In genomic region chr11:61585421-61585820, GRCm38 (mm10) we compare ENCODE assay signal across 22 mouse cellular contexts. TPM values are rescaled to one million over a fixed set of nuclear protein-coding genes. Genes with fewer than 3 reads are reported as not detected.
DNase-seq lines count a peak whose midpoint lies in the region; ATAC-seq and TF ChIP-seq lines count a peak whose summit lies in the region.
"Had no signal": no experiment of that assay in that cellular context is flagged by ENCODE, and none has a peak within 500 bp of the region (broad histone marks: within the 10 kb centered on the region; RNA-seq: fewer than 3 reads in every experiment).

No protein-coding gene starts in this region.

- in situ Hi-C loops in ES-E14 (cut with MboI; ENCODE audit: low sequenced_read_pairs in 2 of 2, unreplicated experiment in 2 of 2) = no loop called here

- no peaks in the 10 kb centered on the region for H3K36me3 ChIP-seq in kidney, postnatal 0 days (ENCODE audit: insufficient read depth, low read length)
- H3K36me3 ChIP-seq in kidney, embryonic 16.5 days (ENCODE audit: insufficient read depth, low read length) = no peaks in the 10 kb centered on the region
- no peaks in the 10 kb centered on the region for H3K36me3 ChIP-seq in ES-E14 (ENCODE audit: control insufficient read depth, insufficient read depth, low read length, poor library complexity, severe bottlenecking)
- no peaks in the 10 kb centered on the region for H3K36me3 ChIP-seq in midbrain, embryonic 13.5 days
- H3K36me3 ChIP-seq: embryonic facial prominence, embryonic 12.5 days; forebrain, embryonic 15.5 days; hindbrain, embryonic 13.5 days had no signal

- intact Hi-C loops in heart, postnatal 14 days (cut with DNase I) = no loop called here

- H3K9ac ChIP-seq in kidney, postnatal 0 days (ENCODE audit: low read depth, low read length) = no peak overlapping the region
- H3K9ac ChIP-seq in kidney, embryonic 16.5 days (replicated peaks; ENCODE audit: low read length) = no peak overlapping the region
- no peak overlapping the region for H3K9ac ChIP-seq in ES-E14 (ENCODE audit: insufficient read depth, low read depth, low read length, poor library complexity, severe bottlenecking)
- H3K9ac ChIP-seq in midbrain, embryonic 13.5 days (replicated peaks) = no peak overlapping the region
- H3K9ac ChIP-seq: embryonic facial prominence, embryonic 12.5 days; forebrain, embryonic 15.5 days; hindbrain, embryonic 13.5 days had no signal

- H3K4me3 ChIP-seq in kidney, postnatal 0 days (replicated peaks; ENCODE audit: low read depth, low read length) = no peak overlapping the region
- H3K4me3 ChIP-seq in kidney, embryonic 16.5 days (ENCODE audit: low read length) = no peak overlapping the region
- H3K4me3 ChIP-seq in ES-E14 (ENCODE audit: insufficient read depth in 1 of 2, low read depth in 1 of 2, low read length in 2 of 2, poor library complexity in 1 of 2, severe bottlenecking in 1 of 2) = no peak overlapping the region
- no peak overlapping the region for H3K4me3 ChIP-seq in midbrain, embryonic 13.5 days (replicated peaks)
- H3K4me3 ChIP-seq: embryonic facial prominence, embryonic 12.5 days; forebrain, embryonic 15.5 days; hindbrain, embryonic 13.5 days had no signal

- H3K27me3 ChIP-seq in kidney, postnatal 0 days (ENCODE audit: insufficient read depth, low read length) = no peaks in the 10 kb centered on the region
- no peaks in the 10 kb centered on the region for H3K27me3 ChIP-seq in kidney, embryonic 16.5 days (ENCODE audit: insufficient read depth, low read length)
- peaks cover 4% of the 10 kb centered on the region; the same call in 1 of the 2 replicates for H3K27me3 ChIP-seq in midbrain, embryonic 13.5 days
- H3K27me3 ChIP-seq: embryonic facial prominence, embryonic 12.5 days; forebrain, embryonic 15.5 days; hindbrain, embryonic 13.5 days; Patski had no signal

- H3K4me2 ChIP-seq in kidney, postnatal 0 days (ENCODE audit: low read length) = no peak overlapping the region
- no peak overlapping the region for H3K4me2 ChIP-seq in kidney, embryonic 16.5 days (replicated peaks; ENCODE audit: low read depth, low read length)
- H3K4me2 ChIP-seq in midbrain, embryonic 13.5 days (replicated peaks) = no peak overlapping the region
- H3K4me2 ChIP-seq: embryonic facial prominence, embryonic 12.5 days; forebrain, embryonic 15.5 days; hindbrain, embryonic 13.5 days had no signal

- peak; percentile 20 to 50 for DNase-seq in heart, adult 18-20 months
- DNase-seq in heart, postnatal 14 days = no peak
- peak; percentile 11 for DNase-seq in kidney, postnatal 0 days (ENCODE audit: low spot score)
- DNase-seq in ES-E14 (ENCODE audit: low read depth, low spot score) = peak; percentile 7
- peak; percentile 46 to 68 for DNase-seq in kidney, postnatal 25 days
- no peak for DNase-seq in cerebellum, adult 8-10 months
- DNase-seq: adrenal gland, adult 8-10 months; adrenal gland, postnatal 36 days; cerebellum, adult 11 months; cerebellum, adult 9-10 months; cerebellum, postnatal 25 days; gastrocnemius, postnatal 10 days; heart, postnatal 10 days had no signal

- H3K4me1 ChIP-seq in kidney, postnatal 0 days (replicated peaks; ENCODE audit: insufficient read depth, low read length) = no peaks in the 10 kb centered on the region
- peaks cover 5% of the 10 kb centered on the region for H3K4me1 ChIP-seq in kidney, embryonic 16.5 days (ENCODE audit: insufficient read depth, low read length)
- peaks cover 12 to 15% of the 10 kb centered on the region in 2 experiments for H3K4me1 ChIP-seq in ES-E14 (ENCODE audit: control insufficient read depth in 2 of 2, insufficient read depth in 2 of 2, low read length in 2 of 2, poor library complexity in 1 of 2)
- H3K4me1 ChIP-seq in midbrain, embryonic 13.5 days (replicated peaks) = no peaks in the 10 kb centered on the region
- H3K4me1 ChIP-seq: embryonic facial prominence, embryonic 12.5 days; forebrain, embryonic 15.5 days; hindbrain, embryonic 13.5 days had no signal

- WGBS in kidney, postnatal 0 days = 42% methylated on average over 4 of the region's 4 CpGs
- 35% methylated on average over 4 of the region's 4 CpGs for WGBS in kidney, embryonic 16.5 days
- WGBS in midbrain, embryonic 13.5 days = 82% methylated on average over 4 of the region's 4 CpGs

- no peak for ATAC-seq in kidney, postnatal 0 days (replicated peaks; ENCODE audit: low FRiP score, low read depth)
- no peak for ATAC-seq in kidney, embryonic 16.5 days (ENCODE audit: low FRiP score, low TSS enrichment)
- ATAC-seq in midbrain, embryonic 13.5 days = no peak
- ATAC-seq: activated CD4-positive, CD25-positive, alpha-beta regulatory T cell, adult 4 months; forebrain, embryonic 15.5 days; hindbrain, postnatal 0 days; Patski had no signal

- no peak for TF ChIP-seq CTCF in kidney, postnatal 0 days (IDR thresholded peaks at IDR 0.05; ENCODE audit: low read depth)

- H3K9me3 ChIP-seq in kidney, postnatal 0 days (replicated peaks; ENCODE audit: low read length) = no peaks in the 10 kb centered on the region
- H3K9me3 ChIP-seq in kidney, embryonic 16.5 days (ENCODE audit: low read length) = no peaks in the 10 kb centered on the region
- H3K9me3 ChIP-seq in ES-E14 (ENCODE audit: control insufficient read depth, insufficient read depth, low read depth, low read length) = no peaks in the 10 kb centered on the region
- no peaks in the 10 kb centered on the region for H3K9me3 ChIP-seq in midbrain, embryonic 13.5 days
- H3K9me3 ChIP-seq: embryonic facial prominence, embryonic 12.5 days; forebrain, embryonic 15.5 days had no signal

- H3K27ac ChIP-seq in kidney, postnatal 0 days = no peak overlapping the region
- no peak overlapping the region for H3K27ac ChIP-seq in kidney, embryonic 16.5 days (ENCODE audit: low read length)
- H3K27ac ChIP-seq in ES-E14 (ENCODE audit: insufficient read depth, low read depth, low read length, poor library complexity, severe bottlenecking) = no peak overlapping the region; the same call in 1 of the 2 replicates
- H3K27ac ChIP-seq in midbrain, embryonic 13.5 days = no peak overlapping the region
- H3K27ac ChIP-seq: embryonic facial prominence, embryonic 12.5 days; forebrain, embryonic 15.5 days; hindbrain, embryonic 13.5 days; hindbrain, postnatal 0 days had no signal

TF ChIP-seq in ES-E14, 5 proteins besides CTCF, POLR2A, EP300 and RAD21:
- TF ChIP-seq CHD2 (IDR thresholded peaks at IDR 0.05; ENCODE audit: low read depth, low read length) = no peak
- no peak for TF ChIP-seq ZNF384 (IDR thresholded peaks at IDR 0.05; ENCODE audit: low read depth, low read length)
- TF ChIP-seq ZC3H11A (IDR thresholded peaks at IDR 0.05; ENCODE audit: borderline replicate concordance, low read depth, low read length) = no peak
- TF ChIP-seq HCFC1 (IDR thresholded peaks at IDR 0.05; ENCODE audit: borderline replicate concordance, insufficient read depth, low read length) = no peak
- no peak for TF ChIP-seq MAFK (IDR thresholded peaks at IDR 0.05; ENCODE audit: insufficient read depth, low read depth, low read length)

RNA-seq across cellular contexts. Expression of gene Epn2, which starts 5.9 kb away (rescaled TPM):
- 10 to 100 TPM; 24.5 to 28.1 TPM for total RNA-seq in heart, adult 18-20 months (2021)
- total RNA-seq in heart, postnatal 14 days (2021) = 10 to 100 TPM; 23.4 to 29.8 TPM
- 22.1 and 22.4 TPM in 2 replicates for polyA plus RNA-seq in kidney, postnatal 0 days (2015; fragmentation: Nextera tagmentation; extraction: Ambion mirVana)
- polyA plus RNA-seq in kidney, embryonic 16.5 days (2015; fragmentation: Nextera tagmentation; extraction: Ambion mirVana) = 25.0 and 26.9 TPM in 2 replicates
- total RNA-seq in ES-E14 (2012; rRNA removed) = 29.0 and 33.1 TPM in 2 replicates
- 48.3 and 51.2 TPM in 2 replicates for polyA plus RNA-seq in midbrain, embryonic 13.5 days (2015; fragmentation: Nextera tagmentation; extraction: Ambion mirVana)
- total RNA-seq: hematopoietic stem cell, adult 5-6 weeks had no signal

Comparison
In these comparisons a context has a peak if more than half of its experiments do, and no peak if none do; other contexts are left out.
1. DNase-seq: peak in heart, adult 18-20 months (2 of 2), kidney, postnatal 0 days (single experiment), ES-E14 (single experiment) and kidney, postnatal 25 days (2 of 2); none in heart, postnatal 14 days (0 of 2) and cerebellum, adult 8-10 months (single experiment).